Mouse (Mus musculus) heart, adult 2 months (tissue): ENCODE measurements at regions not wholly inside any gene's neighbourhood (a gene's known extent, or its start where the extent isn't known, plus 50 kb on each side); places are given as distances from the start of the nearest gene placed in this dataset.

ENCODE experiments used
- DNase-seq, 2 experiments: peaks; one replicate each; pipeline ENCODE4 v3.0.0; 2021
- H3K27ac ChIP-seq: fragments of 200-600 bp; 2 replicates; pipeline ENCODE4 v1.8.1; 2022
- H3K27me3 ChIP-seq: fragments of 200-500 bp; 2 replicates; pipeline ENCODE4 v1.6.1; 2012; ENCODE audit warnings: mild to moderate bottlenecking, low read length, inconsistent platforms, mixed read lengths; ENCODE audit not compliant: control insufficient read depth, insufficient read depth
- H3K36me3 ChIP-seq: fragments of 200-500 bp; 2 replicates; pipeline ENCODE4 v1.6.1; 2012; ENCODE audit warnings: low read length, inconsistent platforms; ENCODE audit not compliant: control insufficient read depth, insufficient read depth
- H3K4me1 ChIP-seq: fragments of 200-500 bp; 2 replicates; pipeline ENCODE4 v1.6.1; 2011; ENCODE audit warnings: low read length; ENCODE audit not compliant: control insufficient read depth, insufficient read depth
- H3K4me3 ChIP-seq: fragments of 200-600 bp; 2 replicates; pipeline ENCODE4 v1.8.1; 2022
- H3K79me2 ChIP-seq: fragments of 200-500 bp; replicated peaks from 2 replicates; pipeline ENCODE4 v1.6.1; 2012; ENCODE audit warnings: mild to moderate bottlenecking, inconsistent platforms, low read length, moderate library complexity, mixed read lengths; ENCODE audit not compliant: control insufficient read depth, insufficient read depth
- H3K9ac ChIP-seq: fragments of 200-500 bp; 2 replicates; pipeline ENCODE4 v1.6.1; 2012; ENCODE audit warnings: low read depth, mild to moderate bottlenecking, control low read depth, inconsistent platforms, low read length, mixed read lengths
- CTCF ChIP-seq: fragments of 200-600 bp; IDR thresholded peaks from 2 replicates; pipeline ENCODE4 v1.8.1; 2022; ENCODE audit warnings: antibody characterized with exemption, mild to moderate bottlenecking, moderate library complexity
- EP300 ChIP-seq: fragments of 200-500 bp; IDR thresholded peaks from 2 replicates; pipeline ENCODE4 v1.6.1; 2011; ENCODE audit warnings: low read depth, low read length, control low read depth; ENCODE audit not compliant: insufficient read depth
- POLR2A ChIP-seq: fragments of 200-500 bp; IDR thresholded peaks from 2 replicates; pipeline ENCODE4 v1.6.1; 2011; ENCODE audit warnings: mild to moderate bottlenecking, low read depth, low read length, control low read depth; ENCODE audit not compliant: insufficient read depth
- WGBS: fragments of 180-500 bp; shearing (Covaris S2); methylation state at CpG from one replicate; pipeline ENCODE4 v1.1.7; 2018; 5-methylcytosine and 5-hydroxymethylcytosine counted together
- intact Hi-C: fragments of 180-260 bp; cut with DNase I; formaldehyde crosslinking; loops from one replicate; pipeline ENCODE4 v1.15.1; 2025

DNA sequence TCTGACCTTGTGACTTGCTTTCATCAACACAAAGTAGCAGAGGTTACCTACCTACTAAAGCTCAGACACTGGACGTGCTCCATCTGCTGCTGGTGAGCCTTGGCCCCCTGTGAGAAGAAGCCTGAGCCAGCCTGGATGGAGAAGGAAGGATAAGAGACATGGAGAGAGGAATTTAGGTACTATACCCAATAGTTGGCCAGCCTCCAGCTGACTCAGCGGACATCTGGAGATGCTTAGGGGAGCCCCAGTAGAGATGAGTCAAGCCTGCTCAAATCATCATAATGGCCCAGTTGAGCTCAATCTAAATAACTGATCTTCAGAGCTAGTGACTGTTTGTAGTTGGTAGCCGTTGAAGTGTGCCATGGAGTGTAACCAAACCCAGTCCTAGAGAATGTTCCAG lies 53.7 kb upstream of the Ripply2 start:
- intact Hi-C loops: no loop called here
- Histone ChIP-seq H3K9ac (no peak overlapping the region), H3K36me3 (no peaks in the 10 kb centered on the region), H3K27ac (no peak overlapping the region), H3K4me3 (no peak overlapping the region), H3K79me2 (no peaks in the 10 kb centered on the region), H3K27me3 (no peaks in the 10 kb centered on the region), H3K4me1 (no peaks in the 10 kb centered on the region; the same call in 1 of the 2 replicates)
- DNase-seq: no peak
- 59% methylated on average over 3 of the region's 3 CpGs for WGBS
- TF ChIP-seq EP300 (no peak), POLR2A (no peak), CTCF (no peak)

DNA sequence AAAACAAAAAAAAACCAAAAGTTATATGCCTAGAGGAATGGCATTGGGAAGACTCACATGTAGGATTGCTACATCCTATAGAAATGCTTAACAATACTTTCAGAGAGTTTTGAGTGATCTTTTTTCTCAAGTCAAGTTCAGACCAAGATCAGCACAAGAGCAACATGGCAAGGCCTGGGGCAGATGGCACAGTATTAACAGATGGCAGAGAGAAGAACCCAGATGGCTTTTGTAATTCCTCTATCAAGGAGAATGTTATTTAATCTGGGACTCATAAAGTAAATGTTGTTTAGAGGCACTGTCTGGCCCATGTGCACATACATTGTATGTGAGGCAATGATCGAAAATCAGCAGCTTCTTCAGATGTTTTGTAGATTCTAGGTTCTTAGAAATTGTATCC lies 58.3 kb upstream of the Ripply2 start:
- Histone ChIP-seq H3K36me3 (no peaks in the 10 kb centered on the region), H3K4me3 (no peak overlapping the region), H3K79me2 (no peaks in the 10 kb centered on the region), H3K27ac (no peak overlapping the region), H3K9ac (no peak overlapping the region), H3K4me1 (no peaks in the 10 kb centered on the region; the same call in 1 of the 2 replicates), H3K27me3 (no peaks in the 10 kb centered on the region)
- WGBS: 86% methylated on average over 1 of the region's 1 CpGs
- no peak for DNase-seq
- intact Hi-C loops: no loop called here
- TF ChIP-seq CTCF (no peak), POLR2A (no peak), EP300 (no peak)

DNA sequence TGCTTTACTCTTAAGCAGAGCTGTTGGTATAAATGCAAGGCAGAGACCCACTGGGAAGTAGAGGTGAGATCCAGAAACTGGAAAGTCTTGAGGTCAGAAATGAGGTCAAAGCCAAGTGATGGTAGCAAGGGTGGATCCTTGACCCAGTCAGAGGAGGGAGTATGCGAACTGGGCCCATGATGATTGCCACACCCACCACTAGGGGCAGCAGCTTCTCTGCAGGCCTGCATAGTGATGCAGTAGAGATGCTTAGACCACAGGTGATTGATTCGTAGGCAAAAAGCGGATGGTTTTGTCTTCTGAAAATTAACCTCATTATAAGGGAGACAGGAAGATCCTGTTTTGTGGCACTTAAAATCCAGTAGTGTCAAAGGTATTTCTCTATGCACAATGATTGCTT lies 59.6 kb upstream of the Ripply2 start:
- 91% methylated on average over 3 of the region's 3 CpGs for WGBS
- no peak for DNase-seq
- TF ChIP-seq POLR2A (no peak), EP300 (no peak), CTCF (peak; percentile 46)

DNA sequence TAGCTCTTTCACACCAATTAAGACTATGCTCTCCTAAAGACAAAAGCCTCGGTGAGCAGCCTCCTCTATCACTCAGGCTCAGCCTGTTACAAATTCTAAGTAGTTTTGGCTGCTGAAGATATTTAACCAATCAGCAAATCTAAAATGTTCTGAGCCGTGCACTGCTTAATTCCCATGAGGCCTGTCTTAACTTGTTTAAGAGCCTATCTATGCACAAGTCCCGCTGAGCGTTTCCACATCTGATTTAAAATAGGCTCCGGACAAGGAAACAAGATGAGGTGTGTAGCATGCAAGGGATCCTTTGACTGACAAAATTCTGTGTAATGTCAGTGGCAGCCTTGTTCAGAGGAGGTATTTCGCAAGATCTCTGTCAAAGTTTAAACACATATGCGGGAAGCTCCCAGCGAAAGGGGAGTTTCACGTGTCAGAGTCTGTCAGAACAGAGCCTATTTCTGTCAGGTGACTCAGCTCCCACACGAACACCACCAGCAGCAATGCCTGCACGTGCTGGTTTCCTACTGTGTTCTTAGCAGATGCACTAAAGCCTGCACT lies 63.3 kb upstream of the Ripply2 start:
- DNase-seq: peak in 1 of 2 experiments; percentile 10
- TF ChIP-seq CTCF (no peak), EP300 (no peak), POLR2A (no peak)
- Histone ChIP-seq H3K4me1 (no peaks in the 10 kb centered on the region; the same call in 1 of the 2 replicates), H3K27me3 (no peaks in the 10 kb centered on the region), H3K27ac (peak overlapping the region; percentile 23; the same call in 1 of the 2 replicates), H3K36me3 (no peaks in the 10 kb centered on the region; the same call in 1 of the 2 replicates), H3K9ac (no peak overlapping the region), H3K79me2 (no peaks in the 10 kb centered on the region), H3K4me3 (no peak overlapping the region)
- intact Hi-C loops: no loop called here
- WGBS: 24% methylated on average over 11 of the region's 11 CpGs

More for the DNA sequence above, 59.6 kb upstream of the Ripply2 start:
- Histone ChIP-seq H3K4me1 (no peaks in the 10 kb centered on the region), H3K27me3 (no peaks in the 10 kb centered on the region), H3K27ac (no peak overlapping the region), H3K9ac (no peak overlapping the region), H3K79me2 (no peaks in the 10 kb centered on the region), H3K36me3 (no peaks in the 10 kb centered on the region), H3K4me3 (no peak overlapping the region)
- intact Hi-C loops: no loop called here

DNA sequence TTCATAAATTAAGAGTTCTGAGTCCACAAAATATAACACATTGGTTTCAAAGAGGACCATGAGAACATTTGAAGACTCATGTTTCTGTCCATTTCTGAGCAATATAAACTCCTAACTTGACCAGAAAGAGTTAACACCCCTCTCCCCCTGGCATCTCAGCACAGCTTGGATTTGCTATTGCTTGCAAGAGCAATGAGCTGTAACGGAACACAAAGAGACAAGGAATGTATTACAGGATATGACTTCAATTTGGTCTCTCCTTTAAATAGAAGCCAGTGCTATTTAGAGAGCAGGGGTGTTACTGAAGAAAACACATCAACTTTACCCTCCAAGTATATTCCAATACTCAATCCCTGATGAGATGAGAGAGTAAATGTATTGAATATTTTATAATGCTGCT lies 65.5 kb upstream of the Ripply2 start:
- intact Hi-C loops: no loop called here
- no peaks in the 10 kb centered on the region for H3K79me2 ChIP-seq
- no peaks in the 10 kb centered on the region; the same call in 1 of the 2 replicates for H3K4me1 ChIP-seq
- no peak for DNase-seq
- no peaks in the 10 kb centered on the region; the same call in 1 of the 2 replicates for H3K36me3 ChIP-seq
- no peaks in the 10 kb centered on the region for H3K27me3 ChIP-seq
- H3K4me3 ChIP-seq: no peak overlapping the region
- no peak overlapping the region for H3K9ac ChIP-seq
- TF ChIP-seq EP300: no peak
- TF ChIP-seq CTCF: no peak
- no peak for TF ChIP-seq POLR2A
- 0% methylated on average over 1 of the region's 1 CpGs for WGBS
- H3K27ac ChIP-seq: peak overlapping the region; percentile 6; the same call in 1 of the 2 replicates

DNA sequence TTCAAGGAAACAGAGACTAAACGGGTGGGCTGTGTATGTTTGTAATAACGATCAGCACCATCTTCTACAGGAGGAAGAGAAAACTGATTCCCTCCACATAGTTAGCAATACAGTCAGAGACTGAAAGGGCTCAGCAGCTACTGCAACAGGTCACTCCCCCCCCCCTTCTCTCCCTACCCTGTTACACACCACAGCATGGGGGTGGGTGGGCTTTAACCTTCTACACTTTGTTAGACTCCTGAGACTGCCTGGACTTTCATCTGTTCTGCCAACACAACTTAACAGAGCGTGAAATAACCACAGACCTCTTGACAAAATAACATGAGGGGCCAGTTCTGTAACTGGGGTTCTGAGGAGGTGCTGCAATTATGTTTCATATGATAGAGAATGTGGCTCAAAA lies 50.7 kb upstream of the Snap91 start:
- 78% methylated on average over 3 of the region's 3 CpGs for WGBS

More for the DNA sequence above, 50.7 kb upstream of the Snap91 start:
- H3K9ac ChIP-seq: no peak overlapping the region
- TF ChIP-seq CTCF (no peak), EP300 (no peak), POLR2A (no peak)
- H3K79me2 ChIP-seq: no peaks in the 10 kb centered on the region
- DNase-seq: no peak
- intact Hi-C loops: no loop called here
- H3K36me3 ChIP-seq: no peaks in the 10 kb centered on the region
- no peaks in the 10 kb centered on the region for H3K4me1 ChIP-seq
- no peaks in the 10 kb centered on the region for H3K27me3 ChIP-seq
- H3K4me3 ChIP-seq: no peak overlapping the region
- no peak overlapping the region for H3K27ac ChIP-seq
